Mouse (Mus musculus): ENCODE measurements around the gene Nap1l5. TPM values are rescaled to one million over a fixed set of nuclear protein-coding genes. Genes with fewer than 3 reads are reported as not detected.
"Not testable (repeated sequence)": the region's sequence is repeated elsewhere in the genome, so short reads cannot be mapped to it uniquely, and the experiment has no call there.

Gene Nap1l5
- total RNA-seq, 2 experiments from 2014 or later: 306 to 357 TPM

- no peak for DNase-seq (ENCODE audit: low spot score in 2 of 2)
- intact Hi-C loops (cut with DNase I): loop anchor here (10.0 kb wide), 1 partner anchor 271 kb away; no protein-coding TSS in a partner anchor
Observed at GRCm38 (mm10) chr6:58913551-58913950, 6.7 kb upstream of the Nap1l5 start.

GRCm38 (mm10) chr6:58912842-58913241, 6.0 kb upstream of the Nap1l5 start:
- intact Hi-C loops (cut with DNase I): loop anchor here (10.0 kb wide), 1 partner anchor 272 kb away; no protein-coding TSS in a partner anchor
- no peak for DNase-seq (ENCODE audit: low spot score in 2 of 2)

GRCm38 (mm10) chr6:58907791-58908190, 915 bp upstream of the Nap1l5 start:
- intact Hi-C loops (cut with DNase I): loop anchor here (2.0 kb wide), 1 partner anchor 25 kb away; no protein-coding TSS in a partner anchor
- DNase-seq (ENCODE audit: low spot score in 2 of 2): no peak

GRCm38 (mm10) chr6:58907336-58907735, 460 bp upstream of the Nap1l5 start:
- DNase-seq (ENCODE audit: low spot score in 2 of 2): no peak
- intact Hi-C loops (cut with DNase I): loop anchor here (2.0 kb wide), 1 partner anchor 25 kb away; no protein-coding TSS in a partner anchor

GRCm38 (mm10) chr6:58904551-58904950, 2.3 kb downstream of the Nap1l5 start:
- intact Hi-C loops (cut with DNase I): no loop called here
- no peak for DNase-seq (ENCODE audit: low spot score in 2 of 2)

- intact Hi-C loops (cut with DNase I): no loop called here
- peak in 1 of 2 experiments; percentile 55 for DNase-seq (ENCODE audit: low spot score in 2 of 2)
Observed at GRCm38 (mm10) chr6:58903171-58903570, 3.7 kb downstream of the Nap1l5 start.

GRCm38 (mm10) chr6:58900536-58900935, 6.3 kb downstream of the Nap1l5 start:
- intact Hi-C loops (cut with DNase I): no loop called here
- DNase-seq (ENCODE audit: low spot score in 2 of 2): no peak

GRCm38 (mm10) chr6:58899076-58899475, 7.8 kb downstream of the Nap1l5 start:
- intact Hi-C loops (cut with DNase I): no loop called here
- DNase-seq (ENCODE audit: low spot score in 2 of 2): no peak

- intact Hi-C loops (cut with DNase I): no loop called here
- no peak for DNase-seq (ENCODE audit: low spot score in 2 of 2)
Observed at GRCm38 (mm10) chr6:58896648-58897047, 10.2 kb downstream of the Nap1l5 start.

GRCm38 (mm10) chr6:58894994-58895393, 11.9 kb downstream of the Nap1l5 start:
- intact Hi-C loops (cut with DNase I): no loop called here
- DNase-seq (ENCODE audit: low spot score in 2 of 2): no peak

GRCm38 (mm10) chr6:58893307-58893706, 13.6 kb downstream of the Nap1l5 start:
- no peak for DNase-seq (ENCODE audit: low spot score in 2 of 2)
- intact Hi-C loops (cut with DNase I): no loop called here

- no peak for DNase-seq (ENCODE audit: low spot score in 2 of 2)
- intact Hi-C loops (cut with DNase I): no loop called here
Observed at GRCm38 (mm10) chr6:58889917-58890316, 17.0 kb downstream of the Nap1l5 start.

GRCm38 (mm10) chr6:58882271-58882670, 24.6 kb downstream of the Nap1l5 start:
- peak in 1 of 2 experiments; percentile 53 for DNase-seq (ENCODE audit: low spot score in 2 of 2)
- intact Hi-C loops (cut with DNase I): no loop called here

- intact Hi-C loops (cut with DNase I): no loop called here
- DNase-seq (ENCODE audit: low spot score in 2 of 2): no peak
Observed at GRCm38 (mm10) chr6:58881363-58881762, 25.5 kb downstream of the Nap1l5 start.

GRCm38 (mm10) chr6:58880861-58881260, 26.0 kb downstream of the Nap1l5 start:
- DNase-seq (ENCODE audit: low spot score in 2 of 2): no peak
- intact Hi-C loops (cut with DNase I): no loop called here

- intact Hi-C loops (cut with DNase I): no loop called here
- DNase-seq (ENCODE audit: low spot score in 2 of 2): no peak
Observed at GRCm38 (mm10) chr6:58879987-58880386, 26.9 kb downstream of the Nap1l5 start.

GRCm38 (mm10) chr6:58879572-58879971, 27.3 kb downstream of the Nap1l5 start:
- intact Hi-C loops (cut with DNase I): no loop called here
- no peak for DNase-seq (ENCODE audit: low spot score in 2 of 2)

- peak in 1 of 2 experiments; percentile 81 for DNase-seq (ENCODE audit: low spot score in 2 of 2)
- intact Hi-C loops (cut with DNase I): not testable (repeated sequence)
Observed at GRCm38 (mm10) chr6:58867858-58868257, 39.0 kb downstream of the Nap1l5 start.

GRCm38 (mm10) chr6:58863631-58864235, 43.1 kb downstream of the Nap1l5 start:
- intact Hi-C loops (cut with DNase I): no loop called here
- no peak for DNase-seq (ENCODE audit: low spot score in 2 of 2)

GRCm38 (mm10) chr6:58862446-58862993, 44.4 kb downstream of the Nap1l5 start:
- intact Hi-C loops (cut with DNase I): no loop called here
- peak in 1 of 2 experiments; percentile 64 for DNase-seq (ENCODE audit: low spot score in 2 of 2)

GRCm38 (mm10) chr6:58859517-58859916, 47.4 kb downstream of the Nap1l5 start:
- intact Hi-C loops (cut with DNase I): no loop called here
- DNase-seq (ENCODE audit: low spot score in 2 of 2): no peak

All from left cerebral cortex, postnatal 25 days (tissue).